Mouse (Mus musculus) layer of hippocampus, postnatal 25 days (tissue): Measurements from ENCODE around the gene Sohlh1. TPM values are rescaled to one million over a fixed set of nuclear protein-coding genes. Genes with fewer than 3 reads are reported as not detected.

Experiments
- DNase-seq, 2 experiments: peaks; one replicate each; pipeline ENCODE4 v3.0.0; 2022; ENCODE audit warnings: mixed read lengths in 2 of 2, low spot score in 1 of 2; ENCODE audit errors: extremely low spot score in 1 of 2
- total RNA-seq, 2 experiments: library from RNA; stranded (reverse); gene quantifications; 2 replicates each; pipeline ENCODE4 v1.2.3; 2021

Gene Sohlh1
- total RNA-seq, result not detected

DNA sequence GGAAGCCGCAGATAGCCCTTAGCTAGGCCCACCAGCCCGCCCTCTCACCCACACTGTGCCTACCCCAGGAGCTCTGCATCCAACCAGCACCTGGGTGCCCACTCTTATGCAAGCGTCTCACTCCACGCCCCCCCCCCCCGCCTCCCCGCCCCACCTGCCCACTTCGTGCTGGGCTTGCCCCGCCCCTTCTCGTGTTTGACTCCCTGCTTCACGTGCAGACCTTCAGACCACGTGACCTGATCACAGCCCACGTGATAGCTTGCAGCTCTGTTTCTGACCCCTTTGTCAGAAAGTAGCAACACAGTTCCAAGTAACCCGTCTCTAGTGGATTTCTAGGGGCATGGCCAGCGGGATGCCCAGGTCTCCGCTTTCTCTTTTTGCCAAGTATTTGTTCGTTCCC, at the start of gene Sohlh1:
TSS of gene Sohlh1 (minus strand) at position 23 of the 400 bp plus-strand sequence.
- no peak for DNase-seq

DNA sequence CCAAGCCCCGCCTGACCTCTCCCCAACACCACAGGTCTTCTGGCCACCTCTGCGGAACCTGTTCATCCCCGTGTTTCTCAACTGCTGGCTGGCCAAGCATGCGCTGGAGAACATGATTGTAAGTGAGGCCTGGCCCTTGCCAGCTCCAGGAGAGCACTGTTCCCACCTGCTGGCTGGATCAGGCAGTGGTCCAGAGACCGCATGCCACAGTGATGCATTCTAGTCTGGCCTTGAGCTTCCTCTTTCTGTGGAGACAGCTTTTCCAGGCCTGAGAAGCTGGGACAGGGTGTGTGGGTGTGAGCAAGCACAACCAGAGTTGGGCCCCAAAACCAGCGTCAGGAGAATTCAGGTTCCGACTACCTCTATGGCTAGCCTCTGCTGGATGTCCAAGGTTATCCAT, 45.4 kb upstream of the Sohlh1 start:
- no peak for DNase-seq

DNA sequence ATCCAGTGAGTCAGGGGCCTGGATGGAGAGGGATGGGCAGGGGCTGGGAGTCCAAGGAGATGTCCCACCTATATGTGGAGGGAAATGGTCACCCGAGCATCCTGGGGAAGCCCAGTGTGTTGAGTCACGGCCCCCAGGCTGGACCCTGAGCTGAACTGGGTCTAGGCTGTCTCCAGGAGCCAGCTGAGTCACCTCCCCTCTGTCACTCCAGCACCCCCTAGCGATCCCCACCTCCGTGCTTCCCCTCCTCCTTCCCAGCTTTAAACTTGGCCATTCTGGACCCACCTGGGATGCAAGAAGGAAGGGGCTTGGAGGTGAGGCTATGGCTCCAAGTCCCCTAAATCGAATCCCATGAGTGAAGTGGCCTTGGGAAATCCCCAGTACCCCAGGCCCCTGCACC, 41.1 kb upstream of the Sohlh1 start:
- DNase-seq, result peak in 1 of 2 experiments; percentile 44

DNA sequence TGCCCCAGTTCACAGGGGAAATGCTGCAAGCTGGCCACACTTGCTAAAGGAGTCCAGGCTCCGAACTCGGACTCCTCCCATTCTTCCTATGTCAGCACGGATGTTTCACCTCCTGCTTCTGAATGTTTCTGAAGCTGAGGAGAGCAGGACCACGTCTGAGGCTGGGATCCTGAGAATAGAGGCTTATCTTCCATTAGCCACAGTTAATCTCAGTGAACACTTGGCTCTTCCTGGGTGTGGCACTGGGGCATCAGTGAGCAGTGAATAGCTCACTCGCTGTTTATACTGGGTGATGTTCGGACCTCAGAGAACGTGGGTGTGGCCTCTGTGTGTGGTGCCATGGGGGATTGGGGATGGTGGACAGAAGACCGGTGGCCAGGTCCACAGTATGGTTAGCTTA, 40.2 kb upstream of the Sohlh1 start:
- DNase-seq, result no peak

DNA sequence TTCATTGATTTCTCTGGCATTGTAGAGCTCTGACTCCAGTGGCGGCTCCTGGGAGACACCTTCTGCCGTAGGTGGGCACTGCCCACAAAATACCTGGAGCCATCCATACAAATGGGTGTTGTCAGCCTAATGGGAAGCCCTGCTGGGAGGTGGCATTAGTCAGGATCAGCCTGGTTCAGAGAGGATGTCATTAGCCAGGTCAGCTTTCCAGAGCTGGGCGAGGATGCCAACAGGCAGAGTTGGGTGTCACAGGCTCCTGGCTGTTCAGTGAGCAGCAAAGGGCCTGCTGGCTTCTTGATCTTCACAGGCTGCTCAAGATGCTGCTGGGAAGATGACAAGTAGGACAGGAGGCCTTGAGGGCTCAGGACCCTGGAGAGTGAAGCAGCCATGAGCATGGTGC, 37.7 kb upstream of the Sohlh1 start:
- DNase-seq, result no peak

DNA sequence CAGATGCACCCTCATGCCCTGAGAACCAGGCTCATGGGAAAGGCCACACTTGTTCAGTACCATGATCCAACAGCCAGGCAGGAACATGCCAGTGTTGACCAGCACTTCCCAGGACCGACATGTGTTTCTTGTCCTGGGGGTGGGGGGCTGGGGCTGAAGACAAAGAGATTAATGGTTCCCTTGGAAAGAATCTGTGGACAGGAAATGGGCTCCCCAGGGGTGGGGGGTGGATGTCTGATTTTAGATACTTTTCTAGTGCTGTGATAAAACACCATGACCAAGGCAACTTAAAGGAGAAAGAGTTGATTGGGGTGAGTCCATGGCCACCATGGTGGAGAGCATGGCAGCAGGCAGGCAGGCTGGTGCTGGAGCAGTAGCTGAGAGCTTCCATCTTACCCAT, 35.2 kb upstream of the Sohlh1 start:
- DNase-seq, result no peak

DNA sequence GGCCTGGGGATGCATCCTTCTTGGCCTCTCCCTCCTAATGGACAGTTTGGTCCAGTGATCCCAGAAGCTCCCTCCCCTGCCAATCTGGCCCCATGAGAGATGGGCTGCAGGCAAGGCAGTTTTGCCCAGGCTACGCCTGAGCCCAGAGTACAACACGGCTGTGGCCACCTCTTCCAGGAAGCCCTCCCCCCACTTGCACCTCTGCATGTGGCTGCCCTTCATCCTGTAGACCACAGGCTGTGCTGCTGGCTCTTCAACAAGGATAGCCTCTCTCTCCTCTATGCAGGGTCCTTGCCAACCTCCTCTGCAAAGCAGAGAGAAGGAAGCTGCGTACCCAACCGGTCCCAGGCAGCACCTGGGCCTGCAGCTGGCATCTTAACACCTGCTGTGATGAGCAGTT, 32.0 kb upstream of the Sohlh1 start:
- DNase-seq, result no peak

DNA sequence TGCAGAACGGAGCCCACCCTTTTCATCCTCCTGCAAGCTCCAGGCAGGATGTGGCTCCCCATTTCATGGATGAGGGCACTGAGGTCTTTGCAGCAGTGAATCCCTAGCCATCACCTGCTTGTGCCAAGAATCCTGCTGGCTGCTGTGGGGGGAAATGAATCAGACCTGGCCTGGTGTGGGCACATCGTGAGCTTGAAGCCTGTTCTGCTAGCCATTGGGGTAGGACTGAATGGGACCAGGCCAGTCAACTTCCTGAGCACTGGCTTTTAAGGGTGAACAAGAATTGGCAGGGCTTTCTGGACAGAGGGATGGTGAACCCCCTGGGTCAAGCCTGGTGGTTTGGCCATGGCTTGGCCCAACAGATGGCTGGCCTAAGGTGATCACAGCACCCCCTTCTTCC, 31.5 kb upstream of the Sohlh1 start:
- no peak for DNase-seq

DNA sequence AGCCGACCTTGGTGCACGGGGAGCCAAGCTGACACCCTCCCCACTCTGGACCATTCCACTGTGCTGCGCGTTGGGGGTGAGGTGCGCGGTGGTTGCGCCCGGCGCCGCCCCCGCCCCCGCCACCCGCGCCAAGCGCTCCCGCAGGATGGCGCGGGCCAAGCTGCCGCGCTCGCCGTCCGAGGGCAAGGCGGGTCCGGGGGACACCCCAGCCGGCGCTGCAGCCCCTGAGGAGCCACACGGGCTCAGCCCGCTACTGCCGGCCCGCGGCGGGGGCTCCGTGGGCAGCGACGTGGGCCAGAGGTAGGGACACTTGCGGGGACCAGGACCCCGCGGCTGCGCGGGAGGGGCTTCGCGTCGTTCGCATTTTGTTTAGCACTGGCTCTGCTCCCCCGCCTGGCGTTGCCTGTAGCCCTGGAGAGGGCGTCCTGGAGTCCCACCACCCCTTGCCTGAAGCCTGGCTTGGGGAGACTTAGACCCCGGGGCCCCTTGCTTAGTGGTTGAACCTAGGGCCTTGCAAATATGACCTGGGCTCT, 30.8 kb upstream of the Sohlh1 start:
- DNase-seq, result peak in 1 of 2 experiments; percentile 26

DNA sequence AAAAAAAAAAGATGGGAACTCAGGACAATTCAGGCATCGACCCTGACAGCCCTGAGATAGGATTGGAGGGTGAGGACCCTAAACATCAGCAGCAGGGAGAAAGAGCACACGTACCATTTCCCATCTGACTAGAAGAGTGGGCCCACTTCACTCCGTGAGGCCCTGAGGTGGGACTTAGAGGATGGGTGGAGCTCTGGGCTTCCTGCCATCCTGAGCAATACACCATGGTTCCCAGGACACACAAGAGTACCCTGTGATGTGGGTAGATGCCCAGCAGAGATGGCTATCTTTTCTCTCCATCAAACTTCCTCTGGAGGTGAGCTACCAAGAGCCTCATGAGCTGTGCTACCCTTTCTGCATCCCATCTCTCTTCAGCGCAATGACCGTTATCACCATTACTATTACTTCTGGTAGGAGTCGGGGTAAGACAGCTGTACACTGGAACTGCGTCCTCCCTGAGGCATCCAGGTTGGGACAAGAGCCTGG, 30.2 kb upstream of the Sohlh1 start:
- DNase-seq, result no peak

DNA sequence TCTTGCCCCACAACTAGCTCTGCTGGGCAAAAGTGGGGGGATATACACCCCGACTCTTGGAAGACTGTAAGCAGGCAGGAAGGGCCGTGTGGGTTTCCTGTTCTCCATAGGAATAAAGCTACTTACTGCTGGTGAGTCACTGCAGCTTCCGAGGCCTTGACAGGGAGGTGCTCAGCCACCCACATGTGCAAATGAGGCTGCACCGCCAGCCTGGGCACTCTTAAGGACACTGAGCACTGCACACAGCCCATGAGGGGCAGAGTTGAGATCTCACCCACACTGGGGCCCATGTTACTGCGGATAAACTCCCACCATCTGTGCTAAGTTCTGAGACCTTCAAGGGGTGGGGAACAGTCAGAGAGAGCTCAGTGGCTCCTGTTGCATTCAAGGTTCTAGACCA, 19.6 kb upstream of the Sohlh1 start:
- no peak for DNase-seq

DNA sequence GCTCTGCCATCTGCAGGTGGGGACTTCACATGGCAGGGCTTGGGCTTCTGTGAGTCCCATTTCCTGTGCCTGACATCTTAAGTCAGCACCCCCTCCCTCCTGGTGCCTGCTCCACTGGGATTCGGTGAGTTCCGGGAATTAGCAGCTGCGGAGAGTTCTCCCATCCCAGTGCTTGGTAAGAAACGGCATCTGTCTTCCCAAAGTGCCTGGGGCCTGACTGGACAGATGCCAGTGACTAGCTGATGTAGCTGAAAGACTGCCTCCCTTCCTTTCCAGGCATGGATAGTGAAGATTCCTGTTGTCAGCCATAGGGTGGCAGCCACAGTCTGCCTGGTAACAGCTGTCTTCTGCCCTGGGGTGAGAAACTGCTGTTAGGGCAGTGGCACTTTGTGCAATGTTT, 18.4 kb upstream of the Sohlh1 start:
- peak in 1 of 2 experiments; percentile 29 for DNase-seq

DNA sequence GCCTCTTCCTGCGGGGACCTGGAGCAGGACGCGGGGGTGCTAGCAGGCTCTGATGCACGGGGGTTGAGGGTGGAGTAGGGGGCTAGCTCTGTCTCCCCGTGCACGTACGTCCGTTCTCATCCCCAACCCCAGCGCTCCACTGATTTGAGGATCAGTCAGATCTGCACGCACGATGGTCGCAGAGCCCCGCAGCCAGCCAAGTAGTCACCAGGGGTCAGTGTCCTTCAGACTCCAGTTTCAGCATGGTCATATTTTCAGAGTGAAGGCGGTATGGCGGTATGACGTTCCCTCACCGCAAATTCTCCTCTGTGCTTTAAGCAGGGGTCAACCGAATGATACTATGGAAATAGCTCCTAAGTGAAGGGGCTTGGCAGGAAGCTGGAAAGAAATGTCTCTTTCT, 17.2 kb upstream of the Sohlh1 start:
- DNase-seq, result no peak

DNA sequence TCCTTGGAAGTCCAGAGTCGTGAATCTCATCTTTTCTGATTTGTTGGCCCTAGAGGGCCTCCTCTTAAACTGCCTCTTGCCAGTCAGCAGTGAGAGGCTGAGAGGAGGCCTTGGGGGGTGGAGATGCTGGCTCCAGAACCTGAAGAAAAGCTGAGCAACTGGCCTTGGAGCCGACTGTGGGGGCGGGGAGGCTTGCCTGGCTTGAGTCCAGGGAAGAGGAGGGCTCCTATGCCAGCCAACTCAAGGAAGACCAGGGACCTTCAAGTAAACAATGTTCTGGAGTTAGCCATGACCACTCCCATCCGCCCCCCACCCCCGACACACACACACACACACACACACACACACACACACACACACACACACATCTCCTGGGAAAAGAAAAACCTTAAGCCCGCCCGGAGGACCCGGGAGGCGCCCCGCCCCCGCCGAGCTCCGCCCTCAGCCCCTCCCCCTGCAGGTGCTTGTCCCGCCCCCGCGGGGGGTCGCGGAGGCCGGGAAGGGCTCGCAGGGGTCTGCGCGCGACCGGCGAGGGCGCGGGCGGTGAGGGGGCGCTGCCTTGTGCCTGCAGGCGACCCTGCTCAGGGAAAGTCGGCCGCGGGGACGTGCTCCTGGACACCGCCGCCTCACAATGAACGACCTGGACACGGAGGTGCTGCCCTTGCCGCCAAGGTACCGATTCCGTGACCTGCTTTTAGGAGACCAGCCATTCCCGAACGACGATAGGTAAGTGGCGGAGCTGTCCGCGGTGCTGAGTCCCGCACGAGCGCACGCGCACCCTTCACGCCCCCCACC, 16.5 kb upstream of the Sohlh1 start, which contains the start of gene Kcnt1:
TSS of gene Kcnt1 (plus strand) at position 398 of the 795 bp plus-strand sequence.
- DNase-seq, result peak in 1 of 2 experiments; percentile 38

DNA sequence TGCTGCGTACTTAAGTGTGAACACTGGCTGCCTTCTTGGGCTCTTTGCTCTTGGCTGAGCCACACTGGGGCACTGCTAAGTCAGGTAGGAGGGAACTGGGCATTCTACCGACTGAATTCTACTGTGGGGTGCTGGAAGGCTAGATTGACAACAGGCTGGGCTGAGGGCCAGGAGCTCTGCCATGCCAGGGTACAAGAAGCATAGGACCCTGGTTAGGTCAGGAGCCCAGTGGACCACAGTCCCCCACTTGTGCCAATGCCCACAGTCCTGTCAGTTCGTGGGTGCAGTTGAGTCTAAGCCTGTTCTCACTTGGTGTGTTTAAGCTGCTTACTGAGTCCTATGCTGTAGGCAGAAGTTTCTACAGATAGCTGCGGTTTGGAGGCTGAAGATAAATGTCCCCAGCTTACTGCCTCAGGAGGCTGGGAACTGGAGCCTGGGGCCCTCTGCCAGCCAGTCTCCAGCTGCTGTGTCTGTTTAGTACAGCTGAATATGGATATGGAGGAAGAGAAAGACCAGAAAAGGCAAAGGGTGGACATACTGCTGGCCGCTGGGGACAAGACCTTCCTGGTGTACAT, 15.7 kb upstream of the Sohlh1 start:
- DNase-seq, result no peak

DNA sequence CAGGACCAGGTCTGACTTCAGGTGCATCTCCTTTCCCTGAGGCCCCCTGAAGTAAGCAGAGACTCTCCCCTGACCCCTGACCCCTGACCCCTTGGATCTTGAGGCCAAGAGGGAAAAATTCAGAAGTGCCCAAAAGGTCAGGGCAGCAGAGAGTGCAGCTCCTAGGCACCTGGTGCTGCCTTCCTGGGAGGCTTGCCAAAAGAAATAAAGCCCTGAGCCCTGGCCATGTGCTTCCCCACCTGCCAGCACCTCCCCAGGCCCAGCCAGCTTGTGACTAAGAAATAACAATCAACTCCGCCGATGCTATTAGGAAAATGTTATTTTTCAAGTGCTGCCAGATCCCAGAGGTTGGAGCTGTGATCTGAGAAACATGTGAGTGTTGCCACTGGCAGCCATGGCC, 15.0 kb upstream of the Sohlh1 start:
- no peak for DNase-seq

DNA sequence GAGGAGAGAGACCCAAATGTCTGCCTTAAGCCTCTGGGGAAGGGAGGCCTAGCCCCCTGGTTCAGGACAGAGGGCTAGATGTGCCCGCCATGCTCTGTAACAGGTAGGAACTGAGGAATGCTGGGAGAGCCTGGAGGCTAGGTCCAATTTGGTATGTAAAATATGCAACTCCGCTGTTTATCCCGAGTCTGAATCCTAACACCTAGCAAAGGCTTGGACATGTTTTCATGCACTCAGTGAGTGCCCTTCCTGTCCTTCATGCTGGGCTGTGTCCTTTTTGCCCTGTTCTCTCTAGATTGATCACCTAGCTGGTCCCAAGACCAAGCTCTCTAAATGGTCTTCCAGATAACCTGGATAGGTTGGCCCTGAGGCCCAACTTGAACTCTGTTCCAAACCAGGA, 12.8 kb upstream of the Sohlh1 start:
- DNase-seq, result no peak

DNA sequence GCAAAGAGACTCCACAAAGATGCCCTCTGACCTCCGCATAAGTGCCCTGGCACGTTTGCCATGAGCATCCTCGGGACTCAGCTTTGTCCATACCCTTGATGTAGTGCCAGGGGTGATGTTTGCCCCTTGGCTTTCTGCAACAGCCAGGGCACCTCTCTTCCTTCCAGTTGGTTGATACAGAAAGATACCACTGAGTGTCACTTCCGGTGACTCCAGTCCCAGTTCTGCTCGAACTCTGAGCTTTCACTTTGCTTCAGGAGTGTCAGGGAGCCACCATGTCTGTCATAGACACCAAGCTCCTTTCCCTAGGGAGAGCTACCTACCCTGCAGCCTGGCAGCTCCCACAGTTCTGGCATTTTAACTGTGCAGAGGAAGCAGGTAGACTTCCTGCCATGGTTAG, 7.0 kb upstream of the Sohlh1 start:
- DNase-seq, result no peak

DNA sequence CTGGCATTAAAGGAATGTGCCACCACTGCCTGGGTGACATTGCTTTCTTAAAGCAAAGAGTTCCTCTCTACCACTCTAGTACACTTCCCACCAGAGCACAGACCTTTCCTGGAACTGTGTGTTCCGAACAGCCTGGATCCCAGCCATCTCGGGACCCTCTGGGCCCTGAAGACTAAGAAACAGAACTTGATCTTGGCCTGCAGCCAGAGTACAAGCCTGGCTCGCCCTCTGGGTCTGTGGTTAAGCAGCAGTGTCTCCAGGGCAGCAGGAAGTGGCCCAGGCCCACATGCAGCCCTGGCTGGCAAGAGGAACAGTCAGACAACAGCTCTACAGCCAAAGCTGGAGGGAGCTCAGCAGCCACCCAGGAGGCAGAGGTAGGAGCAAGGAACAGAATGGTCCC, 5.6 kb upstream of the Sohlh1 start:
- DNase-seq, result peak in 1 of 2 experiments; percentile 47

DNA sequence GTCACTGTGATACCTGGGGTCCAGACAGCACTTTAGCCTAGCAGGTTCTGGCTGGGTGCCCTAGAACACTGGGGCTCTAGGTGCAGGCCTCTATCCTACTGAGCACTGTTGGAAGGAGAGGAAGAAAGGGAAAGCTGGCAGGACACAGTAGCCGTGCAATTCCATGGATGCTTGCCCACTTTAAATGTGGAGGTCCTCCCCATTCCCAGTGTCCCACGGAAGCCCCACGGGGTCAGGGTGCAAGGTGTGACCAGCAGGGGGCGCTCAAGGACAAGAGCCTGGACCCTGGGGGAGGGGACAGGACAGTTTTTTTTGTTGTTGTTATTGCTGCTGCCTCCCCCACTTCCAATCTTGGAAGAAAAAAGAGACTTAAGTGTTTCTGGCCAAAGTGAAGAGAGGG, 3.3 kb upstream of the Sohlh1 start:
- DNase-seq, result peak in 1 of 2 experiments; percentile 80

DNA sequence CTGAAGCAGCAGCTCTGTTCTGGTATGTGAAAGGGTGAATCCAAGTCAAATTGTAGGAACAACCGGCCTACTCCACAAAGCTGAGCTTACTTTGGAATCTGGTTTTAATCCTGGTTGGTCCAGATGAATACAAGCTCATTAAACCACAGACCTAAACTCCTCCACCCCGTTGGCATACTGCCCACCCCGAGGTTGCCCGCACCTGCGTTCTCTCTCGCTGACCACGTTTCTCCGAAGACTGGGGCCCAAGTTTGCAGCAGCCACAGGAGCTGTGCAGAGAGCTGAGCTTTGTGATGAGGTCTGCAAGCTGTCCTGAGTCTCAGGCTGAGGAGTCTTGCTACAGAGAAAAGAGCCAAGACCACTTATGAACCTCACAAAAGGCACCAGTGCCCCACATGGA, 532 bp downstream of the Sohlh1 start:
- no peak for DNase-seq

DNA sequence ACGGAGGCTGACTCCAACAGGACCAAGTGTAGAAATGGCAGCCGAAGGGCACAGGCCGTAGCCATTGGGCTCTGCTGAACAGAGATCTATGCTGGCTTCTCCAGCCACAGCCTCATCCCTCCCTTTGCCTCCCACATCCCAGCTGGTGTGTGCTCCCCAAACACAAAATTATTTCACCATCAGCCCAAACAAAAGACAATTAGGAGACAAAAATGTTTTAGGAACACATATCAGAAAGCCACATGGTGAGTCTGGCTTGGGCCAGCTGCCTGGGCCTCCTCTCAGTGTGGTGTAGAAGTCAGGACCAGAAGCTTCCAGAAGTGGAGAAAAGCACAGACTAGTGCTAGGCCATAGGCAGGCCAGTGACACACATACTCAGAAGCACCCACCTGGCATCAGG, 3.0 kb downstream of the Sohlh1 start:
- DNase-seq, result no peak
